Mouse (Mus musculus) layer of hippocampus, adult 9-11 months (tissue): ENCODE results near the gene Clmp.

ENCODE experiments used
- DNase-seq: peaks from one replicate; pipeline ENCODE4 v3.0.0; 2022

Gene Clmp

GRCm38 (mm10) chr9:40685801-40686420, at the start of gene Clmp:
Clmp (plus strand) TSS chr9:40685962.
- no peak for DNase-seq

- peak; percentile 41 for DNase-seq
Measured at GRCm38 (mm10) chr9:40636054-40636453, 49.7 kb upstream of the Clmp start.

GRCm38 (mm10) chr9:40637705-40638393, 47.9 kb upstream of the Clmp start:
- no peak for DNase-seq

- no peak for DNase-seq
Measured at GRCm38 (mm10) chr9:40638394-40639049, 47.2 kb upstream of the Clmp start.

- DNase-seq: no peak
Measured at GRCm38 (mm10) chr9:40639536-40640187, 46.1 kb upstream of the Clmp start.

GRCm38 (mm10) chr9:40641318-40641717, 44.4 kb upstream of the Clmp start:
- DNase-seq: no peak

- DNase-seq: no peak
Measured at GRCm38 (mm10) chr9:40642470-40643220, 43.1 kb upstream of the Clmp start.

- DNase-seq: no peak
Measured at GRCm38 (mm10) chr9:40649444-40649843, 36.3 kb upstream of the Clmp start.

GRCm38 (mm10) chr9:40649983-40650382, 35.8 kb upstream of the Clmp start:
- no peak for DNase-seq

GRCm38 (mm10) chr9:40651239-40651859, 34.4 kb upstream of the Clmp start:
- no peak for DNase-seq

- DNase-seq: no peak
Measured at GRCm38 (mm10) chr9:40652757-40653156, 33.0 kb upstream of the Clmp start.

GRCm38 (mm10) chr9:40666190-40666803, 19.5 kb upstream of the Clmp start:
- DNase-seq: no peak

- no peak for DNase-seq
Measured at GRCm38 (mm10) chr9:40670313-40670712, 15.4 kb upstream of the Clmp start, which contains the start of gene Gm21915. Gm21915 (plus strand) TSS chr9:40670613.

- DNase-seq: no peak
Measured at GRCm38 (mm10) chr9:40671323-40671930, 14.3 kb upstream of the Clmp start.

- no peak for DNase-seq
Measured at GRCm38 (mm10) chr9:40675203-40675958, 10.4 kb upstream of the Clmp start.

- no peak for DNase-seq
Measured at GRCm38 (mm10) chr9:40678653-40679052, 7.1 kb upstream of the Clmp start.

GRCm38 (mm10) chr9:40686421-40686899, 698 bp downstream of the Clmp start:
- no peak for DNase-seq

GRCm38 (mm10) chr9:40687053-40687452, 1.3 kb downstream of the Clmp start:
- DNase-seq: no peak

- DNase-seq: no peak
Measured at GRCm38 (mm10) chr9:40687553-40687952, 1.8 kb downstream of the Clmp start.

GRCm38 (mm10) chr9:40690511-40690910, 4.7 kb downstream of the Clmp start:
- no peak for DNase-seq
